9 mouse cellular contexts compared by ENCODE assay signal in genomic region chr2:76370656-76370922, GRCm38 (mm10). TPM values are rescaled to one million over a fixed set of nuclear protein-coding genes. Genes with fewer than 3 reads are reported as not detected.
DNase-seq lines count a peak whose midpoint lies in the region; ATAC-seq and TF ChIP-seq lines count a peak whose summit lies in the region.
"Had no signal": no experiment of that assay in that cellular context is flagged by ENCODE, and none has a peak within 500 bp of the region (broad histone marks: within the 10 kb centered on the region; RNA-seq: fewer than 3 reads in every experiment).

No protein-coding gene starts in this region.

- no peaks in the 10 kb centered on the region for H3K9me3 ChIP-seq in heart, embryonic 10.5 days
- H3K9me3 ChIP-seq in CH12.LX (replicated peaks; ENCODE audit: low read length): no peaks in the 10 kb centered on the region
- no peaks in the 10 kb centered on the region for H3K9me3 ChIP-seq in forebrain, embryonic 14.5 days (replicated peaks; ENCODE audit: control insufficient read depth, low read length)
- H3K9me3 ChIP-seq in liver, embryonic 15.5 days (replicated peaks): no peaks in the 10 kb centered on the region

- H3K4me1 ChIP-seq in heart, embryonic 10.5 days: peaks cover 10% of the 10 kb centered on the region
- H3K4me1 ChIP-seq in CH12.LX (ENCODE audit: control insufficient read depth in 1 of 2, insufficient read depth in 2 of 2): peaks cover 2 to 54% of the 10 kb centered on the region in 2 experiments; a peak in 2 of 4 replicates
- H3K4me1 ChIP-seq in forebrain, embryonic 14.5 days (ENCODE audit: control insufficient read depth, insufficient read depth, low read length): peaks cover 6% of the 10 kb centered on the region
- H3K4me1 ChIP-seq in liver, embryonic 15.5 days (replicated peaks): peaks cover 28% of the 10 kb centered on the region

- peaks cover 27% of the 10 kb centered on the region for H3K36me3 ChIP-seq in heart, embryonic 10.5 days
- H3K36me3 ChIP-seq in CH12.LX (replicated peaks in 1 of 2; ENCODE audit: control insufficient read depth in 1 of 2, insufficient read depth in 1 of 2, low read length in 1 of 2): peaks cover 17 to 40% of the 10 kb centered on the region in 2 experiments
- peaks cover 34% of the 10 kb centered on the region for H3K36me3 ChIP-seq in forebrain, embryonic 14.5 days (ENCODE audit: control insufficient read depth, insufficient read depth, low read length)
- H3K36me3 ChIP-seq in liver, embryonic 15.5 days (replicated peaks): peaks cover 31% of the 10 kb centered on the region

- peak overlapping the region; percentile 99 for H3K4me3 ChIP-seq in heart, embryonic 10.5 days
- H3K4me3 ChIP-seq in CH12.LX (replicated peaks in 1 of 3; ENCODE audit: low read depth in 2 of 3, low read length in 2 of 3, poor library complexity in 1 of 3): peak overlapping the region; percentile 78 to 97 (median 89)
- H3K4me3 ChIP-seq in forebrain, embryonic 14.5 days (ENCODE audit: low read depth, low read length): peak overlapping the region; percentile 89
- peak overlapping the region; percentile 88 for H3K4me3 ChIP-seq in liver, embryonic 15.5 days (replicated peaks)

- H3K4me2 ChIP-seq in CH12.LX (ENCODE audit: insufficient read depth, low read depth, poor library complexity, severe bottlenecking): peak overlapping the region; percentile 98; the same call in 1 of the 2 replicates
- peak overlapping the region; percentile 91 for H3K4me2 ChIP-seq in forebrain, embryonic 14.5 days (ENCODE audit: low read length)
- H3K4me2 ChIP-seq in liver, embryonic 15.5 days: peak overlapping the region; percentile 95

- TF ChIP-seq RAD21 in CH12.LX (IDR thresholded peaks at IDR 0.05; ENCODE audit: low read depth, low read length): no peak

- TF ChIP-seq EP300 in CH12.LX (IDR thresholded peaks at IDR 0.05; ENCODE audit: low read length): no peak

- in situ Hi-C loops in CH12.LX (cut with MboI; ENCODE audit: low pct_ligation_motif_present, low pct_unique_long_range_greater_than_20kb, low sequenced_read_pairs): no loop called here

- H3K27me3 ChIP-seq in heart, embryonic 10.5 days (ENCODE audit: insufficient read depth, poor library complexity, severe bottlenecking): no peaks in the 10 kb centered on the region
- no peaks in the 10 kb centered on the region for H3K27me3 ChIP-seq in CH12.LX (replicated peaks)
- no peaks in the 10 kb centered on the region for H3K27me3 ChIP-seq in forebrain, embryonic 14.5 days (replicated peaks; ENCODE audit: control insufficient read depth, insufficient read depth, low read length)
- no peaks in the 10 kb centered on the region for H3K27me3 ChIP-seq in liver, embryonic 15.5 days

- TF ChIP-seq CTCF in CH12.LX (conservative IDR thresholded peaks at IDR 0.05 in 1 of 2, IDR thresholded peaks at IDR 0.05 in 1 of 2; ENCODE audit: low read depth in 2 of 2, low read length in 2 of 2): no peak

- no peak for TF ChIP-seq POLR2A in CH12.LX (IDR thresholded peaks at IDR 0.05; ENCODE audit: low read depth, low read length)

- H3K79me2 ChIP-seq in CH12.LX (replicated peaks; ENCODE audit: control insufficient read depth, extremely low read depth, insufficient read depth, poor library complexity, severe bottlenecking): peaks cover 31% of the 10 kb centered on the region

- WGBS in heart, embryonic 10.5 days: 4% methylated on average over 7 of the region's 7 CpGs
- WGBS in forebrain, embryonic 14.5 days: 5% methylated on average over 7 of the region's 7 CpGs
- WGBS in liver, embryonic 15.5 days (ENCODE audit: insufficient replicate concordance): under 1% methylated on average over 7 of the region's 7 CpGs

- dilution Hi-C loops in CH12.LX (cut with MboI; ENCODE audit: extremely low pct_ligation_motif_present, extremely low pct_unique_long_range_greater_than_20kb, low sequenced_read_pairs): no loop called here

- peak overlapping the region; percentile 93 for H3K27ac ChIP-seq in heart, embryonic 10.5 days
- no peak overlapping the region for H3K27ac ChIP-seq in CH12.LX (ENCODE audit: insufficient read depth, low read depth)
- H3K27ac ChIP-seq in forebrain, embryonic 14.5 days (ENCODE audit: low read depth, low read length): no peak overlapping the region
- peak overlapping the region; percentile 90; the same call in 1 of the 2 replicates for H3K27ac ChIP-seq in liver, embryonic 15.5 days (replicated peaks)

- no peak for DNase-seq in heart, embryonic 10.5 days (ENCODE audit: low spot score)
- DNase-seq in heart, adult 9 months (ENCODE audit: low spot score in 2 of 2): no peak
- no peak for DNase-seq in CH12.LX (ENCODE audit: extremely low read depth)
- DNase-seq in forebrain, embryonic 14.5 days (ENCODE audit: low spot score): no peak
- no peak for DNase-seq in frontal cortex, postnatal 25 days (ENCODE audit: low spot score in 2 of 2)
- DNase-seq in frontal cortex, postnatal 10 days (ENCODE audit: low spot score in 2 of 2): no peak
- DNase-seq in retina, embryonic 14.5 days (ENCODE audit: low spot score): no peak

- ATAC-seq in forebrain, embryonic 14.5 days: no peak
- ATAC-seq in liver, embryonic 15.5 days (ENCODE audit: insufficient read depth): peak; percentile 23

- peak overlapping the region; percentile 79 for H3K9ac ChIP-seq in CH12.LX (ENCODE audit: insufficient read depth, low read depth)
- H3K9ac ChIP-seq in forebrain, embryonic 14.5 days (ENCODE audit: low read length): peak overlapping the region; percentile 93
- H3K9ac ChIP-seq in liver, embryonic 15.5 days: peak overlapping the region; percentile 78

TF ChIP-seq in CH12.LX, 34 proteins besides CTCF, POLR2A, EP300 and RAD21:
- TF ChIP-seq ZMIZ1 (IDR thresholded peaks at IDR 0.05; ENCODE audit: low read depth, low read length) (no peak), SIN3A (IDR thresholded peaks at IDR 0.05; ENCODE audit: low read length) (0 out of 2 replicates have a peak, but pooled peaks have one; percentile 8)

RNA-seq across cellular contexts. Expression of gene Rbm45, which starts 0.8 kb away (rescaled TPM):
- polyA plus RNA-seq in heart, embryonic 10.5 days (2016; fragmentation: Nextera tagmentation; extraction: Ambion mirVana): 4.7 and 11.3 TPM in 2 replicates
- total RNA-seq in CH12.LX (2012; rRNA removed): 53.7 and 60.2 TPM in 2 replicates
- 59.7 and 61.4 TPM in 2 replicates for total RNA-seq in CH12.LX (2014; rRNA removed)
- polyA plus RNA-seq in CH12.LX (2012; ENCODE audit: insufficient read length, low read depth): 53.3 and 56.0 TPM in 2 replicates
- 18.2 and 19.1 TPM in 2 replicates for polyA plus RNA-seq in forebrain, embryonic 14.5 days (2014; fragmentation: Nextera tagmentation; extraction: Ambion mirVana)
- 5.5 and 6.1 TPM in 2 replicates for polyA plus RNA-seq in liver, embryonic 15.5 days (2015; fragmentation: Nextera tagmentation; extraction: Ambion mirVana)

RNA-seq across cellular contexts. Expression of gene Cyct, which starts 10.3 kb away (rescaled TPM):
- 0.21 and 0.38 TPM in 2 replicates for polyA plus RNA-seq in heart, embryonic 10.5 days (2016; fragmentation: Nextera tagmentation; extraction: Ambion mirVana)
- not detected in 2 replicates for total RNA-seq in CH12.LX (2012; rRNA removed)
- total RNA-seq in CH12.LX (2014; rRNA removed): not detected in 2 replicates
- polyA plus RNA-seq in CH12.LX (2012; ENCODE audit: insufficient read length, low read depth): not detected in 2 replicates
- polyA plus RNA-seq in forebrain, embryonic 14.5 days (2014; fragmentation: Nextera tagmentation; extraction: Ambion mirVana): not detected in 2 replicates
- not detected in 2 replicates for polyA plus RNA-seq in liver, embryonic 15.5 days (2015; fragmentation: Nextera tagmentation; extraction: Ambion mirVana)
- total RNA-seq: left cerebral cortex, postnatal 14 days had no signal

RNA-seq across cellular contexts. Expression of gene Pde11a, which starts 32.0 kb away (rescaled TPM):
- polyA plus RNA-seq in heart, embryonic 10.5 days (2016; fragmentation: Nextera tagmentation; extraction: Ambion mirVana): 0.10 and 0.62 TPM in 2 replicates
- total RNA-seq in CH12.LX (2012; rRNA removed): 0.08 and 0.38 TPM in 2 replicates
- total RNA-seq in CH12.LX (2014; rRNA removed): 0.20 and 0.21 TPM in 2 replicates
- polyA plus RNA-seq in CH12.LX (2012; ENCODE audit: insufficient read length, low read depth): 0.14 and 0.34 TPM in 2 replicates
- 0.14 and 0.19 TPM in 2 replicates for polyA plus RNA-seq in forebrain, embryonic 14.5 days (2014; fragmentation: Nextera tagmentation; extraction: Ambion mirVana)
- 0.02 TPM in 1 of 2 replicates, not detected in the other for polyA plus RNA-seq in liver, embryonic 15.5 days (2015; fragmentation: Nextera tagmentation; extraction: Ambion mirVana)

RNA-seq across cellular contexts. Expression of gene Osbpl6, which starts 35.7 kb away (rescaled TPM):
- polyA plus RNA-seq in heart, embryonic 10.5 days (2016; fragmentation: Nextera tagmentation; extraction: Ambion mirVana): 6.5 and 9.6 TPM in 2 replicates
- 0.38 TPM in 1 of 2 replicates, not detected in the other for total RNA-seq in CH12.LX (2012; rRNA removed)
- total RNA-seq in CH12.LX (2014; rRNA removed): 0.19 TPM in 2 replicates
- polyA plus RNA-seq in CH12.LX (2012; ENCODE audit: insufficient read length, low read depth): 0.35 and 0.60 TPM in 2 replicates
- polyA plus RNA-seq in forebrain, embryonic 14.5 days (2014; fragmentation: Nextera tagmentation; extraction: Ambion mirVana): 12.1 and 17.7 TPM in 2 replicates
- polyA plus RNA-seq in liver, embryonic 15.5 days (2015; fragmentation: Nextera tagmentation; extraction: Ambion mirVana): 0.31 and 0.44 TPM in 2 replicates

Comparison
In these comparisons a context has a peak if more than half of its experiments do, and no peak if none do; other contexts are left out.
1. H3K27ac ChIP-seq: peak in heart, embryonic 10.5 days (single experiment) and liver, embryonic 15.5 days (single experiment); none in CH12.LX (single experiment) and forebrain, embryonic 14.5 days (single experiment).
2. Peak in every context shown above with its lines, with median percentiles within 50 percentile points of each other: H3K4me3 ChIP-seq, H3K4me2 ChIP-seq and H3K9ac ChIP-seq.